Mouse (Mus musculus): ENCODE data around the gene Rbl1.

DNA sequence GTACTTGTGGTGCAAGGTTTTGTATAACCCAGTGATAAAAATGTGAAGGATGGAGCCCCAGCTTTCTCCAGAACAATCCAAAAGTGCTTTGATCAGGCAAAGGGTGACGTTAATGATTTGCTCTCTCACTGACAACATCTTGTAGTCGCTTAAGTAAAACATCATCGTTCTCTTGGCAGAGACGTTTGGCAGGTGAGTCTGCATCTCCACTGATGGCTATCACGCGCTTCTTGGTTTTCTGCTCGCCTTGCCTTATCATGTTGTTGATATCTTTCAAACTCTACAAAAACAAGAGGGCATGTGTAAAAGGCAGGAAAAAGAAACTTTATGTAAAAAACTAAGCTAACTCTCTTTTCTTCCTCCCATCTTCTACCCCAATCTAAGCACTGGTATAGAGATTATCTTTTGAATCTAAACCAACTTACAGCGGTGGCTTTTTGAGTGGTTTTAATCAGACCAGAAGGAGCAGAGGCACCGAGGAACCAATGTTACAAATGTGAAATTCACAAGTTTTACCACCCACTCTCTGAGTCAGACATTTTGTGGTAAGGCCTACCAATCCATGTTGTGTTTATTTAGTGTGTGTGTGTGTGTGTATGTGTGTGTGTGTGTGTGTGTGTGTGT lies 56.8 kb downstream of the Rbl1 start:
- TF ChIP-seq KAT2A (IDR thresholded peaks at IDR 0.05; ENCODE audit: insufficient replicate concordance, low read length) (no peak), CTCF (conservative IDR thresholded peaks at IDR 0.05 in 1 of 2, IDR thresholded peaks at IDR 0.05 in 1 of 2; ENCODE audit: low read depth in 2 of 2, low read length in 2 of 2) (no peak), POLR2A (IDR thresholded peaks at IDR 0.05; ENCODE audit: low read depth, low read length) (no peak), CHD2 (IDR thresholded peaks at IDR 0.05; ENCODE audit: low read length) (no peak), POLR2AphosphoS2 (IDR thresholded peaks at IDR 0.05; ENCODE audit: low read depth, low read length) (no peak), MYC (IDR thresholded peaks at IDR 0.05; ENCODE audit: low read depth, low read length) (no peak)

Data from CH12.LX (cell line).